Mouse (Mus musculus): ENCODE data around the gene Dnah2. TPM values are rescaled to one million over a fixed set of nuclear protein-coding genes. Genes with fewer than 3 reads are reported as not detected.

The Dnah2 gene
- polyA plus RNA-seq, 1 experiment: not detected

- Histone ChIP-seq H3K4me3 (replicated peaks) (peak overlapping the region; percentile 85), H3K9me3 (ENCODE audit: control insufficient read depth, low read length) (no peaks in the 10 kb centered on the region), H3K27me3 (ENCODE audit: control insufficient read depth) (no peaks in the 10 kb centered on the region), H3K4me1 (ENCODE audit: control insufficient read depth) (peaks cover 78% of the 10 kb centered on the region), H3K36me3 (ENCODE audit: control insufficient read depth) (peaks cover 68% of the 10 kb centered on the region)
- no peak for TF ChIP-seq GATA1 (IDR thresholded peaks at IDR 0.05; ENCODE audit: low read length)
- TF ChIP-seq TAL1 (IDR thresholded peaks at IDR 0.05; ENCODE audit: low read length): peak; percentile 38; the same call in 1 of the 3 replicates
Observed at GRCm38 (mm10) chr11:69576307-69576706, 27.4 kb upstream of the Dnah2 start.

- Histone ChIP-seq H3K9me3 (ENCODE audit: control insufficient read depth, low read length) (no peaks in the 10 kb centered on the region), H3K27me3 (ENCODE audit: control insufficient read depth) (no peaks in the 10 kb centered on the region), H3K4me1 (ENCODE audit: control insufficient read depth) (peaks cover 84% of the 10 kb centered on the region), H3K4me3 (replicated peaks) (no peak overlapping the region), H3K36me3 (ENCODE audit: control insufficient read depth) (peaks cover 79% of the 10 kb centered on the region)
- no peak for TF ChIP-seq TAL1 (IDR thresholded peaks at IDR 0.05; ENCODE audit: low read length)
- no peak for TF ChIP-seq GATA1 (IDR thresholded peaks at IDR 0.05; ENCODE audit: low read length)
Observed at GRCm38 (mm10) chr11:69575220-69575619, 26.3 kb upstream of the Dnah2 start.

- Histone ChIP-seq H3K36me3 (ENCODE audit: control insufficient read depth) (peaks cover 94% of the 10 kb centered on the region), H3K4me1 (ENCODE audit: control insufficient read depth) (peaks cover 23% of the 10 kb centered on the region), H3K9me3 (ENCODE audit: control insufficient read depth, low read length) (no peaks in the 10 kb centered on the region; the same call in 1 of the 2 replicates), H3K27me3 (ENCODE audit: control insufficient read depth) (peaks cover 18% of the 10 kb centered on the region), H3K4me3 (replicated peaks) (no peak overlapping the region)
- TF ChIP-seq TAL1 (IDR thresholded peaks at IDR 0.05; ENCODE audit: low read length): no peak
- TF ChIP-seq GATA1 (IDR thresholded peaks at IDR 0.05; ENCODE audit: low read length): no peak
Observed at GRCm38 (mm10) chr11:69565131-69565530, 16.2 kb upstream of the Dnah2 start.

GRCm38 (mm10) chr11:69564391-69564790 lies 15.5 kb upstream of the Dnah2 start:
- Histone ChIP-seq H3K9me3 (ENCODE audit: control insufficient read depth, low read length) (no peaks in the 10 kb centered on the region; the same call in 1 of the 2 replicates), H3K36me3 (ENCODE audit: control insufficient read depth) (peaks cover 87% of the 10 kb centered on the region), H3K4me1 (ENCODE audit: control insufficient read depth) (peaks cover 17% of the 10 kb centered on the region), H3K27me3 (ENCODE audit: control insufficient read depth) (peaks cover 26% of the 10 kb centered on the region), H3K4me3 (replicated peaks) (no peak overlapping the region)
- no peak for TF ChIP-seq GATA1 (IDR thresholded peaks at IDR 0.05; ENCODE audit: low read length)
- TF ChIP-seq TAL1 (IDR thresholded peaks at IDR 0.05; ENCODE audit: low read length): no peak

- no peaks in the 10 kb centered on the region; the same call in 1 of the 2 replicates for H3K9me3 ChIP-seq (ENCODE audit: control insufficient read depth, low read length)
- peaks cover 78% of the 10 kb centered on the region for H3K36me3 ChIP-seq (ENCODE audit: control insufficient read depth)
- peaks cover 36% of the 10 kb centered on the region for H3K27me3 ChIP-seq (ENCODE audit: control insufficient read depth)
- H3K4me1 ChIP-seq (ENCODE audit: control insufficient read depth): peaks cover 16% of the 10 kb centered on the region
- TF ChIP-seq TAL1 (IDR thresholded peaks at IDR 0.05; ENCODE audit: low read length) (no peak), GATA1 (IDR thresholded peaks at IDR 0.05; ENCODE audit: low read length) (no peak)
- no peak overlapping the region for H3K4me3 ChIP-seq (replicated peaks)
Observed at GRCm38 (mm10) chr11:69563373-69563772, 14.5 kb upstream of the Dnah2 start.

GRCm38 (mm10) chr11:69560896-69561854 lies 12.3 kb upstream of the Dnah2 start:
- H3K36me3 ChIP-seq (ENCODE audit: control insufficient read depth): peaks cover 56% of the 10 kb centered on the region
- no peak overlapping the region for H3K4me3 ChIP-seq (replicated peaks)
- H3K27me3 ChIP-seq (ENCODE audit: control insufficient read depth): peaks cover 54% of the 10 kb centered on the region

GRCm38 (mm10) chr11:69559851-69560765 lies 11.2 kb upstream of the Dnah2 start, which contains the start of gene Efnb3:
Gene Efnb3 (minus strand): TSS chr11:69560205.
- Histone ChIP-seq H3K27me3 (ENCODE audit: control insufficient read depth) (peaks cover 57% of the 10 kb centered on the region), H3K9me3 (ENCODE audit: control insufficient read depth, low read length) (no peaks in the 10 kb centered on the region; the same call in 1 of the 2 replicates), H3K36me3 (ENCODE audit: control insufficient read depth) (peaks cover 46% of the 10 kb centered on the region), H3K4me1 (ENCODE audit: control insufficient read depth) (peaks cover 14% of the 10 kb centered on the region), H3K4me3 (replicated peaks) (no peak within 1 kb of the TSS)
- TF ChIP-seq GATA1 (IDR thresholded peaks at IDR 0.05; ENCODE audit: low read length) (no peak), TAL1 (IDR thresholded peaks at IDR 0.05; ENCODE audit: low read length) (no peak)

More at GRCm38 (mm10) chr11:69560896-69561854, 12.3 kb upstream of the Dnah2 start:
- TF ChIP-seq GATA1 (IDR thresholded peaks at IDR 0.05; ENCODE audit: low read length) (no peak), TAL1 (IDR thresholded peaks at IDR 0.05; ENCODE audit: low read length) (no peak)
- Histone ChIP-seq H3K4me1 (ENCODE audit: control insufficient read depth) (peaks cover 16% of the 10 kb centered on the region), H3K9me3 (ENCODE audit: control insufficient read depth, low read length) (no peaks in the 10 kb centered on the region; the same call in 1 of the 2 replicates)

GRCm38 (mm10) chr11:69559183-69559582 lies 10.3 kb upstream of the Dnah2 start:
- peaks cover 37% of the 10 kb centered on the region for H3K36me3 ChIP-seq (ENCODE audit: control insufficient read depth)
- peaks cover 58% of the 10 kb centered on the region for H3K27me3 ChIP-seq (ENCODE audit: control insufficient read depth)
- H3K9me3 ChIP-seq (ENCODE audit: control insufficient read depth, low read length): no peaks in the 10 kb centered on the region; the same call in 1 of the 2 replicates
- H3K4me1 ChIP-seq (ENCODE audit: control insufficient read depth): peaks cover 12% of the 10 kb centered on the region
- TF ChIP-seq GATA1 (IDR thresholded peaks at IDR 0.05; ENCODE audit: low read length) (no peak), TAL1 (IDR thresholded peaks at IDR 0.05; ENCODE audit: low read length) (no peak)
- H3K4me3 ChIP-seq (replicated peaks): no peak overlapping the region
